Mouse (Mus musculus): ENCODE data around the gene Slc5a5.

- TF ChIP-seq GATA1 (IDR thresholded peaks at IDR 0.05; ENCODE audit: borderline replicate concordance, low read length) (no peak), FLI1 (IDR thresholded peaks at IDR 0.05; ENCODE audit: low read length) (no peak)
Observed at GRCm38 (mm10) chr8:70896316-70897020, 3.9 kb upstream of the Slc5a5 start.
